Mouse (Mus musculus): ENCODE data around the gene B4galnt2.

- TF ChIP-seq ZC3H11A (IDR thresholded peaks at IDR 0.05; ENCODE audit: borderline replicate concordance, low read depth, low read length), result no peak
- no peak for TF ChIP-seq CHD2 (IDR thresholded peaks at IDR 0.05; ENCODE audit: low read depth, low read length)
- no peak for TF ChIP-seq HCFC1 (IDR thresholded peaks at IDR 0.05; ENCODE audit: borderline replicate concordance, insufficient read depth, low read length)
- no peak for TF ChIP-seq MAFK (IDR thresholded peaks at IDR 0.05; ENCODE audit: insufficient read depth, low read depth, low read length)
Observed at GRCm38 (mm10) chr11:95904290-95904689, 10.4 kb downstream of the B4galnt2 start.

Data from ES-E14 (cell line).